ENCODE assay signal across 9 mouse cellular contexts in genomic region chr2:66041917-66042419, GRCm38 (mm10).
DNase-seq lines count a peak whose midpoint lies in the region; ATAC-seq lines count a peak whose summit lies in the region.
"Had no signal": no experiment of that assay in that cellular context is flagged by ENCODE, and none has a peak within 500 bp of the region (broad histone marks: within the 10 kb centered on the region; RNA-seq: fewer than 3 reads in every experiment).

No protein-coding gene starts in this region.

- WGBS in forebrain, embryonic 16.5 days = 17% methylated on average over 9 of the region's 9 CpGs

- peak overlapping the region; percentile 80 for H3K27ac ChIP-seq in forebrain, embryonic 16.5 days (ENCODE audit: low read length)
- H3K27ac ChIP-seq: heart, embryonic 13.5 days had no signal

- peak; percentile 47 for DNase-seq in adrenal gland, postnatal 14 days
- DNase-seq in adrenal gland, adult 8-10 months = no peak
- DNase-seq in cerebellum, adult 8-10 months = peak; percentile 69
- peak; percentile 46 to 47 for DNase-seq in kidney, postnatal 25 days
- peak; percentile 14 for DNase-seq in lung, postnatal 10 days
- peak; percentile 55 for DNase-seq in right cerebral cortex, postnatal 14 days
- DNase-seq in spleen, postnatal 36 days (ENCODE audit: low spot score in 2 of 2) = no peak

- peak; percentile 82 for ATAC-seq in forebrain, embryonic 16.5 days

- peak overlapping the region; percentile 34 for H3K4me3 ChIP-seq in forebrain, embryonic 16.5 days (replicated peaks; ENCODE audit: low read length)
- H3K4me3 ChIP-seq: heart, embryonic 13.5 days had no signal

- H3K9ac ChIP-seq in forebrain, embryonic 16.5 days (replicated peaks; ENCODE audit: low read depth, low read length) = peak overlapping the region; percentile 32; the same call in 1 of the 2 replicates
- H3K9ac ChIP-seq: heart, embryonic 13.5 days had no signal

- H3K4me1 ChIP-seq in forebrain, embryonic 16.5 days (replicated peaks; ENCODE audit: control insufficient read depth, insufficient read depth, low read length) = peaks cover 15% of the 10 kb centered on the region
- H3K4me1 ChIP-seq: heart, embryonic 13.5 days had no signal

- H3K27me3 ChIP-seq in forebrain, embryonic 16.5 days (replicated peaks; ENCODE audit: control insufficient read depth, insufficient read depth, low read length) = 0 out of 2 replicates have a peak, but pooled peaks cover 3% of the 10 kb centered on the region
- H3K27me3 ChIP-seq: heart, embryonic 13.5 days had no signal

- no peaks in the 10 kb centered on the region for H3K36me3 ChIP-seq in forebrain, embryonic 16.5 days (ENCODE audit: control insufficient read depth, insufficient read depth)
- H3K36me3 ChIP-seq: heart, embryonic 13.5 days had no signal

- no peaks in the 10 kb centered on the region for H3K9me3 ChIP-seq in forebrain, embryonic 16.5 days (ENCODE audit: control insufficient read depth, low read length)

- peak overlapping the region; percentile 54 for H3K4me2 ChIP-seq in forebrain, embryonic 16.5 days (ENCODE audit: low read length)
- H3K4me2 ChIP-seq: heart, embryonic 13.5 days had no signal

Comparison
In these comparisons a context has a peak if more than half of its experiments do, and no peak if none do; other contexts are left out.
1. DNase-seq: peak in adrenal gland, postnatal 14 days (single experiment), cerebellum, adult 8-10 months (single experiment), kidney, postnatal 25 days (2 of 2), lung, postnatal 10 days (single experiment) and right cerebral cortex, postnatal 14 days (single experiment); none in adrenal gland, adult 8-10 months (single experiment) and spleen, postnatal 36 days (0 of 2).